ENCODE assay signal across 17 mouse cellular contexts in the genomic region with DNA sequence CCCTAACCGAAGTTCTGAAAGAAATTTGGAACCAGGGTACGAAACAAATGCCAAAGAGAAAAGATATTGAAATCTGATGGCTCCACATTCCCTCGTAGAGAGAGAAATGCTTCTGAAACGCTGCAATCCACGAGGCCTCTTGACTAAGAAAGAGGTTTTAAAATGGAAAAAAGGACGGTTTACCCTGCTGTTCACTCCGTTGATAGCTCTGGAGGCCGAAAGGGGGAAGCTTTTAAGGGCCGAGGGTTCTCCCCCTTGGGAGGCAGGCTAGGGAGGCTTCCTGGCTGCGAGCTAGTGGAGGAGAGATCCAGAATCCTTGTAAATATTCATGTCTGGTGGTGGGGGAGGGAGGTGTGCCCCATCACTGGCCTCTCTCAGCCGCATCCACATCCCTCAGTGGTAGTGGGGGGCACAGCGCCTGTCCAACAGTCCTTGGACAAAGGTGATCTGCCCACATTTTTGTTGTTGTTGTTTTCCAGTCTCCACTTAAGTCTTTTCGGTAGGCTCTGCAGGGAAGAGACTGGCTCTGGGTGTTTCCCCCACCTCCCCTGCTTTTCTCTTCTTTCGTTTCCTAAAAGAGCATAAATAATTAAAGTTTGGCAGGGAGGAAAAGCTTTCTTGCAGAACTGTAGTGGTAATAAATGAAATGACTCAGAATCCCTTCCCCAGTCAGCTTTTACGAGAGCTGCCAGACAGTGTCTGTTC. TPM values are rescaled to one million over a fixed set of nuclear protein-coding genes. Genes with fewer than 3 reads are reported as not detected.
DNase-seq lines count a peak whose midpoint lies in the region; ATAC-seq and TF ChIP-seq lines count a peak whose summit lies in the region.
"Had no signal": no experiment of that assay in that cellular context is flagged by ENCODE, and none has a peak within 500 bp of the region (broad histone marks: within the 10 kb centered on the region; RNA-seq: fewer than 3 reads in every experiment).

A gene (plus strand): TSS at position 667 of the 705 bp plus-strand sequence.

- H3K27me3 ChIP-seq in neural tube, embryonic 12.5 days (replicated peaks), result peaks cover 99% of the 10 kb centered on the region

- peak within 1 kb of the TSS; percentile 33 for H3K4me3 ChIP-seq in gastrocnemius, adult 2 months
- peak within 1 kb of the TSS; percentile 24 for H3K4me3 ChIP-seq in embryonic fibroblast, embryonic 13.5 days (ENCODE audit: insufficient read depth, low read length)
- peak within 1 kb of the TSS; percentile 50 for H3K4me3 ChIP-seq in neural tube, embryonic 12.5 days
- H3K4me3 ChIP-seq: forebrain, embryonic 10.5 days had no signal

- peak within 1 kb of the TSS; percentile 53 for H3K4me2 ChIP-seq in neural tube, embryonic 12.5 days (replicated peaks)
- H3K4me2 ChIP-seq: hindbrain, embryonic 14.5 days had no signal

- DNase-seq in gastrocnemius, adult 2 months, result no peak
- no peak for DNase-seq in gastrocnemius, adult 18-20 months (ENCODE audit: low spot score)
- DNase-seq in kidney, postnatal 4 days, result peak; percentile 48 to 61
- no peak for DNase-seq in kidney, adult 11 months
- DNase-seq in frontal cortex, postnatal 36 days (ENCODE audit: low spot score in 2 of 2), result no peak
- no peak for DNase-seq in right cerebral cortex, postnatal 25 days
- DNase-seq: cerebellum, postnatal 36 days; gastrocnemius, postnatal 36 days had no signal

- no peaks in the 10 kb centered on the region for H3K9me3 ChIP-seq in neural tube, embryonic 12.5 days
- H3K9me3 ChIP-seq: forebrain, embryonic 10.5 days had no signal

- ATAC-seq in neural tube, embryonic 12.5 days (ENCODE audit: low FRiP score, low read depth), result no peak

- WGBS in neural tube, embryonic 12.5 days, result under 1% methylated on average over 15 of the region's 15 CpGs

- H3K36me3 ChIP-seq in neural tube, embryonic 12.5 days, result no peaks in the 10 kb centered on the region
- H3K36me3 ChIP-seq: forebrain, embryonic 10.5 days had no signal

- no peak for TF ChIP-seq POLR2A in embryonic fibroblast, embryonic 13.5 days (IDR thresholded peaks at IDR 0.05; ENCODE audit: low read depth, low read length)

- no peak for TF ChIP-seq CTCF in gastrocnemius, adult 2 months (IDR thresholded peaks at IDR 0.05)
- TF ChIP-seq CTCF in embryonic fibroblast, embryonic 13.5 days (IDR thresholded peaks at IDR 0.05; ENCODE audit: borderline replicate concordance, insufficient read depth, low read length), result no peak

- H3K4me1 ChIP-seq in embryonic fibroblast, embryonic 13.5 days (ENCODE audit: control insufficient read depth, insufficient read depth, low read length), result no peaks in the 10 kb centered on the region
- peaks cover 18% of the 10 kb centered on the region for H3K4me1 ChIP-seq in neural tube, embryonic 12.5 days

- peak within 1 kb of the TSS; percentile 53 for H3K9ac ChIP-seq in neural tube, embryonic 12.5 days
- H3K9ac ChIP-seq: hindbrain, embryonic 14.5 days had no signal

- intact Hi-C loops in gastrocnemius, adult 2 months (cut with DNase I), result no loop called here

- H3K27ac ChIP-seq in gastrocnemius, adult 2 months, result no peak within 1 kb of the TSS
- peak within 1 kb of the TSS; percentile 4; the same call in 1 of the 2 replicates for H3K27ac ChIP-seq in embryonic fibroblast, embryonic 13.5 days (ENCODE audit: insufficient read depth, low read length)
- peak within 1 kb of the TSS; percentile 26 for H3K27ac ChIP-seq in neural tube, embryonic 12.5 days
- H3K27ac ChIP-seq: forebrain, embryonic 10.5 days; hindbrain, embryonic 14.5 days had no signal

RNA-seq across cellular contexts. Expression of the gene that starts here (rescaled TPM):
- not detected for total RNA-seq in gastrocnemius, adult 2 months (2021)
- not detected for total RNA-seq in gastrocnemius, adult 18-20 months (2021)
- polyA plus RNA-seq in embryonic fibroblast, embryonic 13.5 days (2011; ENCODE audit: insufficient read length, low read depth, missing spikeins), result 2.8 and 3.8 TPM in 2 replicates
- polyA plus RNA-seq in neural tube, embryonic 12.5 days (2016; fragmentation: Nextera tagmentation; extraction: Ambion mirVana), result 19.1 and 25.2 TPM in 2 replicates
- total RNA-seq: adrenal gland, adult 18-20 months; gastrocnemius, postnatal 36 days; layer of hippocampus, postnatal 25 days; MEL had no signal
- polyA plus RNA-seq: forebrain, embryonic 10.5 days; hindbrain, embryonic 14.5 days; liver, embryonic 16.5 days; stomach, embryonic 14.5 days had no signal

Comparison
In these comparisons a context has a peak if more than half of its experiments do, and no peak if none do; other contexts are left out.
1. DNase-seq: peak in kidney, postnatal 4 days (2 of 2); none in gastrocnemius, adult 2 months (single experiment), gastrocnemius, adult 18-20 months (single experiment), kidney, adult 11 months (single experiment), frontal cortex, postnatal 36 days (0 of 2) and right cerebral cortex, postnatal 25 days (single experiment).
2. Peak in every context shown above with its lines, with median percentiles within 50 percentile points of each other: H3K4me3 ChIP-seq.